Mouse (Mus musculus) activated CD4-positive, CD25-positive, alpha-beta regulatory T cell, adult 4 months (primary cell): Measurements from ENCODE around the gene Creb1. TPM values are rescaled to one million over a fixed set of nuclear protein-coding genes. Genes with fewer than 3 reads are reported as not detected.
"Not testable (repeated sequence)": the region's sequence is repeated elsewhere in the genome, so short reads cannot be mapped to it uniquely, and the experiment has no call there.

Source experiments
- ATAC-seq: one replicate; pipeline ENCODE4 v1.8.0; 2017
- polyA plus RNA-seq, 2 experiments: library from polyadenylated mRNA; unstranded; fragments of 100-300 nt; shearing (Covaris generic); gene quantifications; one replicate each; pipeline ENCODE4 v1.2.1; 2017

The Creb1 gene
- polyA plus RNA-seq, 2 experiments from 2014 or later = 52.4 to 53.1 TPM

DNA sequence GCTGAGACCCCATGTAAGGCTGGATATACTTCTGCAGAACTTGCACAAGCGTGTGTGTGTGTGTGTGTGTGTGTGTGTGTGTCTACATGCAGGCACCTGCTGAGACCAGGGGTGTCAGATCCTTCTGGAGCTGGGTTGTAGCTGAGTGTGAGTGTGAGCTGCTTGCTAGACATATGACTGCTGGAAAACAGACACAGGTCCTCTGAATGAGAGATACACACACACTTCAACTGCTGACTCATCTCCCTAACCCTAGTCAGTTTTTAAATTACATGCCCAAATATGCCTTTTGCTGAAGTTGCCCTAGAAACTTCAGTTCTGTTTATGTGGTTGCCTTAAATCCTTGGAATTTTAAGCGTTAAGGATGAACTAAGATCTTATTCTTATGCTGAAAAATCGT, 13.6 kb downstream of the Creb1 start:
- ATAC-seq = no peak

DNA sequence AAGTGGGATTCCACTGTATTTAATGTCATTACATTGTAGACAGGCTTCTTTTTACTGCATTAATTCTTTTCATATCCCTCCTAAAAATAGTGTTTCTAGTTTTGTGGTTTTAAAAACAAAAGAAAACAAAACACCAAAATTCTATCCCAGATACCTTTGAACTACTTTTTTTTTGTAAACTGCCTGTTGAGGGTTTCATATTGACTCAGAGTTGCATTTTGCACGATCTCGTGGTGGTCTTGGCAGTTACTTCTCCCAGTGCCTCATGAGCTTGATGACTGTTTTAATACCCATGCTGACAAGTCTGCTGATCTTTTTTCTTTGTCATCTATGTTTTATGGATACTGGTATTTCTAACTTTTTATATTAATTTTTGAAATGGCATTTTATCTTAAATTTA, 16.9 kb downstream of the Creb1 start:
- ATAC-seq = no peak

DNA sequence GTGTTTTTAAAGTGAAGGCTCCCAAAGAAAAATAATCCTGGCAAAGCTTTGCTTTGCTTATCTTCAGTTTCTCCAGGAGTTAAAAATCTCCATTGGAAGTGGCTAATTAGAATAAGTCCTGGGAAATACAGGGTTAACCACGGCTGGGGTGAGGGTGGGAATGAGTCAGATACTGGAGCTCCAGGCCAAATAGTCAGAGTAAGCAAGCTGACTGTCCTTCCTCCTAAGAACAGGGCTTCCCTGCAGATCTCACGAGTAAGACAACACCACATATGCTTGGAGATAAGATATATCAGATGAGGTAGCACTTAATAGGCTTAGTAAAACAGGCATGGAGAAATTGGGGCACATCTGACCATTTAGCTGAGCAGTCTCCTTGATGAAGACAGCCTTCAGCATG, 19.5 kb downstream of the Creb1 start:
- ATAC-seq = no peak

DNA sequence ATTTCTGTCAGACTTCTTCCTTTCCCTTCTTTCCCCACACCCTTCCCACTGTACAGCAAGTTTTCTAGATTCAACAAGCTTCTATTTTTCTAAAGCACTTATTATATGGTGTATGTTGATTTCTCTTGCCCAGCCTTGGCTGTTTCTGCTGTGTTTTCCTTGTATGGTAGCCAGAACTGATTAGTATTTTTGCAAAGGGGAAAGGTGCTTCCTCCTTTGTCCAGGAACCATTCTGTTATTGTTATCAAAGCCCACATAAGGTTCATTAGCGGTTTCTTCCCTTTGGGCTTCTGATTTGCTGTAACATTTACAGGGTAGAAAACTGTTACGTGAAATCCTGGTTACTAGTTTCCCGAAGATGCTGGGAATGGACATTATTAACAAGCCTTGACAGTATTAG, 27.7 kb downstream of the Creb1 start:
- no peak for ATAC-seq

DNA sequence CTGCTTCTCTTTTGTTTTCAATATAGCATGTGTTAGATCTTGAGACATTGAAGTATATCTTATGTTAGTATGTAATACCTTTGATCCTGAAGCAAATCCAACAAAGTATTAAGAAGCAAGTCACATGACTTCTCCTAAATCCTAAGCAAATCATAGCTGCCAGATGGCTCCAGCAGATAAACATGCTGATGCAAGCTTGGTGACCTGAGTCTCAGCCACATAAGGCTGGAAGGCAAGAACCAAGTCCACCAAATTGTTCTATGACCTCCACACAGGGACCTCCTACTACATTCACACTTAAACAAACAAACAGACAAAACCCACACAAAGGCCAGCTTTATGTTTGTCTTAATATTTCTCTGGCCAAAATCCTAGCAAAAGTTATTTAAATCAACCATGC, 35.8 kb downstream of the Creb1 start:
- no peak for ATAC-seq

DNA sequence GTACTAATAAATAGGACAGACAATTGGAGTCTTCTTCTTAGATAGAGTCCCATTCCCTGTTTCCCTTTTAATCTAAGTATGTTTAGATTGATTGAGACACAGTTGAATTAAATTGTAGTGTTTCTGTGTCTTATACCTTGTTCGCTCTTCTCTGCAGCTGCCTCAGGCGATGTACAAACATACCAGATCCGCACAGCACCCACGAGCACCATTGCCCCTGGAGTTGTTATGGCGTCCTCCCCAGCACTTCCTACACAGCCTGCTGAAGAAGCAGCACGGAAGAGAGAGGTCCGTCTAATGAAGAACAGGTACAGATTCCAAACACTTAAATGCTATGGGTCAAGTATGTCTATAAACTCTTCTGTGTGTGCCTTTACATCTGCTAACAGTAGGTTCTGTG, 43.6 kb downstream of the Creb1 start:
- no peak for ATAC-seq

DNA sequence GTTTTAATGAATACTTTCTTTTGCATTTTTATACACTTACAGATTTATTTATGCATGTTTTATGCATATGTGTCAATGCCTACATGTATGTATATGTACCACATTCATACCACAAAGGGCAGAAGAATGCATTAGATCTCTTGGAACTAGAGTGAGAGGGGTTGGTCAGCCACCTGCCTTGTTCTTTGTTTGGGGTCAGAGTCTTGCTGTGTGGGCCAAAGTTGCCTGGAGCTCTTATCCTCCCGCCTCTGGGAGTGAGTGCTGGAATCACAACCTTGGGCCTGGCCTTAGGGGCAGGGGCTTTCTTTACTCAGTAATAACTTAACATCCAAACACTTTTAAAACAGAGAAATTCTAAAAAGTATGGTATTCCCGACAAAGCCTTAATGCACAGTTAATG, 44.3 kb downstream of the Creb1 start:
- ATAC-seq = no peak

DNA sequence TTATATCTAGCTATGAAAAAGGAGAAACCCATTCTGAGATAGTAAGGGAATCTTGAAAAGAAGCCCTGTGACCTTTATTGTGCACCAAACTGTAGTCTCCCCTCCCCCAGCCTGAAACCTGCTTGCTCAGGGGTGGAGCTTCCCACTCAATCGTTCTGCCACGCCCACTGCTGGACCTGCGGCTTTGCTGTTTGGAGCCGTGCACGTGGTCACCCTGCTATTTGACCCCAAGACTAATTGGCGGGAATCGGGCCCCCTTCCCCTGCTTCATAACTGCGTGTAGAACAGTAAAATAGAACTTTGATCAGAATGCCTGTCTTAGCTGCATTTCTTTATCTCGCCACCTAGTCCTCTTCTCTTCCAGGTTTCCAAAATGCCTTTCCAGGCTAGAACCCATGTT, 45.5 kb downstream of the Creb1 start:
- ATAC-seq = not testable (repeated sequence)

DNA sequence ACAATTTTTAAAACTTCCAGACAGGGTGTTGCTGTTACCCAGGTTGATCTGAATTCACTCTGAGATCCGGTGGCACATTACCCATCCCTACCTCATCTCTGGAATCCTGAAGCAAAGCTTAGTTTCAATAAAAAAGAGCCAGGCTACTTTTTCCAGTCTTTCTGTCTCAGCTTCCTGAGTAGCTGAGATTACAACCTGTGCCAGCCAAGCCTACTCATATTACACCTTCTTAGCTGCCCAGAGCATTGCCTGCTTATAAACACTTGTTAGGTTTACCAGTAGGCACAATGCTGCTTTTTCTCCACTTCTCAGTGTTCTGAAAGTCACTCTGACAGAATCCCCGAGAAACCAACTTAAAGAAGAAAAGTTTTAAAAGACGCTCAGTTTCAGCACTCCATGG, 46.4 kb downstream of the Creb1 start:
- ATAC-seq = no peak

DNA sequence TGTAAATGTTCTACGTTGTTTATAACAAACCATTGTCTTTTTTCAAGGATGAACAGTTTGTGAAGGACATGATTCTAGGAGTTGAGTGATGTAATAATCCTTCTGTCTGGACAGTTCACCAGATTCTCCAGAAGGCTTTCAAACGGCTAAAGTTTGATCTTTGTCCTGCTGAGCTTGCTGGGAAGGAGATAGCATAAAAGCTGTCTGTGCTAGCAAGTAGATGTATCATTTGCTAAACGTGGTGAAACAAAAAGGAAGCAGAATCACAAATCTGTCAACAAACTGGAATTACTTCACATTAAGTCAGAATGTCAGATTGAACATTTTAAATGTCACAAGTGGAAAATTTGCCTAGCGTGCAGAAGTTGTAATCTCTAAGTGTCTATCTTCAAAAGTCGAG, 66.5 kb downstream of the Creb1 start:
- ATAC-seq = no peak

DNA sequence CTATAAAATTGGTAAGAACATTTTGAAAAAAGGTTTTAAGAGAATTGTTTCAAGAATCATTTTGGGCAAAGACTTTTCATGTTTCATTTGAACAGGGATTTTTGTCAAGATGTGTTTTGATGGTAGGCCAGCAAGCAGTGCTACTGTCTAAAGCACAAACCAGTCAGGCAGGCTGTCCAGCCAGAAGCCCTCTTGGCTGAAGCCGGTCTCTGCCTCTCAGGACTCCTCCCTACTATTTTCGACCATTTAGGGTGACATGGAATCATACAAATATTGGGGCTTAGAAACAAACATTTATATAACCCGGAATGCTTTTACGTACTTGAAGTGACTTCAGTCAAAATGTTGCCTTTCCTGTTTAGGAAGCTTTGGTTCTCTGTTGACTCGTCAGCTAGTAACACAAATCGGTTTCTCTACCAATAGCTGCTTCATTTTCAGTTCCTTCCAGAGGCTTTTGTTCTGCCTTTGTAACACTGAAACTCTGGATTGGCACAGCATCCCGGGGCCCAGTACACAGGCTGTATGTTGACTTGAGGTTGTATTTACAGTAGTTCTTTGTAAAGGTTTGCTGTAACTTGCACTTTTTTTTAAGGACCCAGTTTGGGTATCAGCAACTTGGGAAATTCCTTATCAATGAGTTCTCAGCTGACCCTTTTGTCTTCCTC, 68.1 kb downstream of the Creb1 start:
- ATAC-seq = no peak

DNA sequence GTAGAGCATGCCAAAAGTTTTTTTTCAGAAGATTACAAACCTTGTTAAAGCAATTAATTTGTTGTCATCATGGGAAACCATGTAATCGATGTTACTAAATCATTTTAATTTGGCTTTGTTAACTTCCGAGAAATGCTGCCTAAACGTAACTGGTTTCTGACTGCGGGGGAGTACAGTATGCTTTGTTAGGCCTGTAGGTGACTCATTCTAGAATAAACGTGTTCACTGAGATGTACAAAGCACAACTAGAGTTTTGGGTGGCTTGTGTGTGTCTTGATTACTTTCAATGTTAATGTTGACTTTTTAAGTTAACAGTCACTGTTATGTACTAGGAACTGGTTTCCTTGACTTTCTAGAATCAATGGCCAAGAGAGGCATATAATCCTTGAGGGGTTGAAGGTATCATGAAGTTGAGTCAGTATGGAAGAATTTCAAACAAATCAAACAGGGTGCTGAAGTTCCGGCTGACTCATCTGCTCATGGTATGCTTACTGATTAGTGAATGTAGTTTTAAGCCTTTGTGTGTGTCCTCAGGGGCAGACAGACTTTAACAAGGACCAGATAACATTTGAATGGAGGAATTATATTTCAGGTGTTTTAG, 68.9 kb downstream of the Creb1 start:
- peak; percentile 43 for ATAC-seq

DNA sequence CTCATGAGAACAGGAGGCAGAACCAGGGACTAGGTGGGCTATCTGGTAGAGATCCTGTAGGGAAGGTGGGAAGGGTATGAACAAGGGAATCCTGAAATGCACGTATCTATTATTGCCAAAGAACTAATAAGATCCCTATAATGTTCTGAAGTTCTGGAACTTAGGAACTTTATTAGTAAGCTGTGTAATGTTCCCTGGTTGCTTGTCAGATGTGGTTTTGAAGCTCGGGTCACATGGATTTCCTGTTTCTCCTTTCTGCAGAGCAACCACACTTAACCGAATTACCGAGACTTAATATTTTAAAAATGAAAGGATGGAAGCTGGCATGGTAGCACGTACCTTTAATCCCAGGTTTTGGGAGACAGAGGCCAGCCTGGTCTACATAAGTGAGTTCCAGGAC, 70.9 kb downstream of the Creb1 start:
- ATAC-seq = no peak

DNA sequence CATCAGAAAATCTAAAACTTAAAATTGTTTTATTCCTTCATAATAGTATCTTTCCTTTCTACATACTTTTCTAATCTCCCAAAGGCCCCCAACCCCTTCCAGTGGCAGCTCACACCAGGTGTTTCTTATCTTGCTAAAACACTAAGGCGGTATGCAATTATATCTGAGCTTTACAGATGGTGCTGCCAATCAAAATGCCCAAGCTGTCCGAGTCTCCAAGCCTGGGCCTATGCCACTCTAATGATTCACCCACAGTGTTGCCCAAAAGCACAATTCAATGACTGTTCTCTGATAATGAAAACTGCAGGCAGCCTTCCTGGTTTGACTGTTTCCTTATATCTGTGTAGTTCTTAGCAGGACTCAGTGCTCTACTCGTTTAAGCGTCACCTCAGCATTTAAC, 76.7 kb downstream of the Creb1 start:
- no peak for ATAC-seq

DNA sequence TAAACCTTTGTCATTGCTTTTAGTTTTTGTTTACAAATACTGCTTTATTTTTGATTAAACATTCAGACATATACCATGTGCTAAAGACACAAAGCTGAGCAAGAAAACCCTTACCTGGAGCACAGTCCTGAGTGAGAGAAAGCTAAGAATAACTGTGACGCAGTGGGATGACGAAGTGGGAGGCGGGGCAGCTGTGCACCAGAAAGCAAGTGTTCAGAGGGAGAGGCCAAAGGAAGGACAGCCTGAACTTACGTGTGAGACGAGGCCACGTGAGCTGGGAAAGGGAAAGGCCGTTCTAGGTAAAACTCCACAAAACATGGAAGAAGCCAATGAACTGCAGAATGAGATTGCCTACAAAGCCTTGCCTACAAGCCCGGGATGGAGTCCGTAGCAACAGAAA, 77.5 kb downstream of the Creb1 start:
- ATAC-seq = no peak

DNA sequence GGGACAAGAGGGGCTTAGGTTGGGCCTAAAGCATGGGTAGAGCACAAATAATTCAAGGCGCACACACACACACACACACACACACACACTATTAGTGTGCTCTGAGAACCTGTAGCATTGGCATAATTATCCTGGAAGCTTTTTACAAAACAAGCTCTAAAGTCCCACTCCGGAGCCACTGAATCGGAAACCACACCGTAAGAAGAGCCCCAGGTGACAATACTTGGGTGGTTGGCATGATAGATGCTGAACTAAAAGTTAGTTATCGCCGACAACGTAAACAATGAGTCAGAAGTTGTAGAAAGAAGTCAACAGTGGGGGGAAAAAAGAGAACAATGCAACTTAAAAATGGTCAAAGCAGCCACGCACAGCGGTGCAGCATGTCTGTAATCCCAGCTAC, 81.9 kb downstream of the Creb1 start:
- ATAC-seq = no peak

DNA sequence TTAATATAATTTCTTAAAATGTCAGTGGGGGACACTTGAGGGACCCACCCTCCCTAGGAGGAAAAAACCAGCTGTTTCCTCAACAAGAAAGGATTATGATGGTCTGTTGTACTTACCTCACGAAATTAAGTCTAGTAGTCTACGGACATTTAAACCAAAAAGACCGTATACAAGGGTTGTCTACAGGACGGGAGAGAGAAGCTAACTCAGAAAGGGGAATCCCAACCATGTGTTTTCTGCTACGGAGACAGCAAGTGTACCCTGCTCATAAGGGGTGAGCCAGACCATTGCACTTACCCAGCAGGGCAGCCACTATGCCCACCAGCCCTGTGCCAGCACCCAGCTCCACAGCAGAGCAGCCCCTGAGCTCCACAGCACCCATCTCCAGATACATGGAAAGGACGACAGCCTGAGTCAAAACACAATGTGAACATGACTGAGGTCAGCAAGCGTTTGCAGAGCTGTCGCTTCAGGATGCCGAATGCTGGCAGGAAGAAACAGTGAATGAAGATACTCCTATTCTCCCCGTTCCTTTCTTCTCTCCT, 82.4 kb downstream of the Creb1 start:
- no peak for ATAC-seq

DNA sequence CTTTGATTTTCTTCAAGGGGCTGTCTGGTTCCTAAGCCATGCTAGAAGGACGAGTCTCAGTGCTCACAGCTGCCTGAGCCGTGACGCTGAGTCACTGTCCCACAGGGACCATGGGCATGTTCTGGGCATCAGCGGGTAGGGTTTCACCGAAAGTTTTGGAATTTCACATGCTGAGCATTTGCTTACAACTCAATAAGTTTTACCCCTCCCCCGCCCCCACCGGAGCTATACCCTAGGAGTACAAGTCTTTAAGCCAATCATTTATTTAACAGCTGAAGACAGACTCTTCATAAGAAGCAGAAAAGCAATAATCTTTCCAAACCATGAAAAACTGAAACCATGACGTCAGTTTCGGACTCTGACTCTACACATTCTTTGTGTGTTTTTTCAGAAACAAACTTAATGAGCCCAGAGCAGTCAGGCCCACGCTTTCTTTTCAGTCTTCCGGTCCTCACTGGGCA, 83.1 kb downstream of the Creb1 start:
- ATAC-seq = no peak

DNA sequence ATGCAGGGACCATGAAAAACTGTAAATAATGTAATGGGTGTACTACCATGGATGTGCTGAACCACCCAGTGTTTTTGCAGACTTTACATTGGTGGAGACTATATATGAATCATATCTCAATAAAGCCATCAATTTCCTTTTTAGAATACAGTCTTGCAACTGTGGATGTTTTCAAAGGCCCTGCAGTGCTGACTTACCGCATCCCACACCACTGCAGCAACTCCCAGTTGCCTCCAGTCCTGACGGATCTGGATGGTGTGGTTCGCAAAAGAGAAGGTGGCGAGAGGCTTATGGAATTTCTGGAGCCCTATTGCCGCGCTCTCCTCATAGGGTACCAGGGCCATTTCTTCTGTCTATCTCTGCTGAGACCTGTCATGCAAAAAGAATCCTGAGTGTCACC, 83.6 kb downstream of the Creb1 start:
- no peak for ATAC-seq

DNA sequence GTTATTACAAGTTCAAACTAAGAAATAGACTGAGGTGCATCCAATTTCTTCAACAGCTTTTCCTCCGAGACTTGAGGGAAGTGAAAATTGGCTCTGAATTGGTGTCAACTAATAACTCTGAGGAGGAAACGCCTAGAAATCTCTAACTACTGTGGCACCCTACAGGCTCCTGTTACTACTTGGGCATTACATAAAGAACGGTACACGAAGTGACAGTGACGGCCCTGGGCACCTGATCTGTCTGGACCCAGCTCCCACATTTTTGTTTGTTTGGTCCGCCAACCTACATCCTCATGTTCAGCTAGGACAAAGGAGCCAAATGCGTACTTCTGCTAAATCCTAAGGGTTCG, 84.1 kb downstream of the Creb1 start:
- no peak for ATAC-seq

DNA sequence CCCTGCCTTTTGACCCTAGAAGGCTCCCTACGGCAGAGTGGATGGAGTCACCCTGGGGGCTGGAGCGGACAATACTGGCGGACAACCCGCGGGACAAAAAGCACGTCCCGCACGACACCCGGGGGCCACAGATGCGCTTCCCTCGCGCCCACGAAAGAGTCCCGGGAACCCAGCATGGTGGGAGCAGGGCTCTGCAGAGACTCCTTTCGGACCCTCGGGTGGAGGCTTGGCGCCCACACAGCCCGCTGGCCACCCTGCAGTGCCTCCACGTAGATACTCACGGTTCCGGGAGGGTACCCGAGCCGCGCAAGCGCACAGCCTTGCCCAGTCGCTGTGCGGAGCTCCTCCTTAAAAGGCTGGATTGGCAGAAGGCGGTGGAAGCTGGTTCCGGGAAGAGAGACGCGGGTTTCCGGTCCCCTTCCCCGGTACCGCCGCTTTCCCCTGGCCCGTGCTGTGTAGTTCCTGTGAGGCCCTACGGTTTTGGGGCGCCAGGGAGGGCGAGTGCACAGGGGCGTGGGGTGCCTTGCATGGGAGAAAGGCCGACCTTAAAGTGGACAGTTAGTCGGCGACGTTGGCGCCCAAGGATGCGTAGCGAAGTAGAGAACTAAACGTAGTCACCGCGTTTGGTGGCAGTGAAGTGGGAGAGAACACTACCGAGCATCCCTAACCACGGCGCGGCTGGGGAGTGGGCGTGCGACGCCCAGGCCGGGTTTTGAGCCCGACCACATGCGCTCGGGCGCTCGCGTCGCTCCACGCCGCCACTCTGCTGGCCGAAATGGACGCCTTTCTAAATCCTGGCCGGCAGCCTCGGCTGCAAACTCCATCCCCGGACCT, 84.7 kb downstream of the Creb1 start, which contains the start of gene Mettl21a:
TSS of gene Mettl21a (minus strand) at position 362 of the 834 bp plus-strand sequence.
- ATAC-seq = peak; percentile 88

DNA sequence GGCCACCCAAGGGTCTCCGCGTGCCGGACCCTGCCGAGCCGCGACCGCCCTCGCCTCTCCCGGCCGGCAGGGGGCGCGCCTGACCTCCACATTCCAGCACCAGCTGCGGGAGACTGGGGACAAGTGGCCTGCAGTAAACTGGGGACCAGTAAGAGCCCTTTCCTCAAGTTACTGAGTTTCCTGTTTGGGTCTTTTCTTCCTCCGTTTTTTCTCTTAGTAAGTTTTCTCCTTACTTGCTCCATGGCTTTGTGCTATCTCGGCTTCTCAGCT, 85.2 kb downstream of the Creb1 start:
- ATAC-seq = peak; percentile 14

DNA sequence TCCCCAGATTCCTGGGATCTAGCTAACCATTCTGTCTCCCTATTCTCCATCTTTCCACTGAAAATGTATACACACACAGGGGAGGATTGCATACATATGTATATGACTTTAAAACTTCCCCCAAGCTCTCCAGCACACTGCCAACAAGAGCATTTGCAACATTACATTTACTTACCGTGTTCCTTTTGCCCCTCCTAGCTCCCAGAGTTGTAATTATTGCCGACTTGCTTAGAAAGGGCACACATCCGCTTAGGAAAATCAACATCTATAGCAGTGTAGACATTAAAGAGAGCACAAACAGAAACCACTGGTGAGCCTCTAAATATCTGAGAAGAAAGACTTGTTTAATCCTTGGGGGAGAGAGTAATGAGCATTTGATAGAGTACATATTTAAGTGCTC, 85.8 kb downstream of the Creb1 start:
- ATAC-seq = no peak

DNA sequence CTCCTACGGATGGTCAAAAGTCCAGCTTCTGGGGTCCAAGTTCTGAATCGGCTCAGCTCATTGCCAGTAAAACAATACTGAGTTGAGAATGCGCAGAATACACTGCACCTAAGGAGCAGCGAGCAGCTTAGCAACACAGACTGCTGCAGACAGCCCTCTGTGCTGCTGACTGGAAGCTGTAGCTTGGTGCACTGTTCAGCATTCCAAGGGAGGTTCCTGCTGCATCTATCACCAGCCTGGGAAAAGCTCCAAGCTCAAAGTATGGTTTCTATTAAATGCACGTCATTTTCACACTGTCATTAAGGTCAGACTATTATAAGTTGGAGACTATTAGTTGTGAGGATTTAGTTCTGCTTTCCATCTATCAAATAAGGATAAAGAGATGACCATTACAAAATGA, 88.7 kb downstream of the Creb1 start:
- ATAC-seq = no peak
